Mouse (Mus musculus) CD4-positive, CD25-positive, alpha-beta regulatory T cell, adult 2 months (primary cell): Measurements from ENCODE around the gene Unc5cl.
"Not testable (repeated sequence)": the region's sequence is repeated elsewhere in the genome, so short reads cannot be mapped to it uniquely, and the experiment has no call there.

Experiments used
- DNase-seq: peaks from one replicate; pipeline ENCODE4 v3.0.0-alpha.2; 2012; ENCODE audit warnings: low read depth, low spot score

The Unc5cl gene

DNA sequence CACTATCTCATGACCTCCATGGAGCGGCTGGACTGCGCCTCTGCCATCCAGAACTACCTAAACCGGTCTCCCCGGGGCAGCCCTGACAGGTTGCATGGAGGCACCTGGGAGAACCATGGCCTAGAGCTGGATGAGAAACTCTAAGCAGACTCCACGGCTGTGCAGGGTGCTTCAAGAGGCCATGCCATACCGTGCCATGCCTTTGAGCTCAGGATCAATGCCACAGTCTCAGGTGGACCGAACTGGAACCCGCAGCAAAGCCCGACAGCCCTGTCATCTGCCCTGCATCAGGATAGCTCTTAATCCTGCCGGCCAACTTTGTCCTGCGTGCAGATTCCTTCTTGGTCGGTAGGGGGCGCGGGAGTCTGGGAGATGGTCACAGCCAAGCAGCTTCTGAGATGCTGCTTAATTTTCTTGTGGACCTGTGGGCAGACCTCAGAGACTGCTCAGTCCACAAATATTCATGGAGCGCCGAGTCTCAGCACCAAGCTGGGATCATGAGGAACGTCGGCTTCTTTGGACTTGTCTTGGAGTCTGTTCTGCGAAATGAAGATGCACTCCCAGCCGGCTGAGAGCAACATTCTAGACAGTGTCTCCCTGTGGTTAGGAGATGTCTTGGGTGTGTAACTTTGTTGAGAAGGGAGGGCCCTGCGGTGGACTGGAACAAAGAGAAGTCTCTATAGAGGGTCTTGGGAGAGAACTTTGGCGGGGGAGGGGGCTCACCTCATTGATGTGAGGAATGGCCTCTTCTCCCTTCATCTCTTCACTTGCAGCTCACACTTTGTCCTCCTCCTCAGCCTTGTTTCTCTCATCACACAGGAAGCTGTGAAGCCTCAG lies 12.9 kb downstream of the Unc5cl start:
- DNase-seq: peak; percentile 84

DNA sequence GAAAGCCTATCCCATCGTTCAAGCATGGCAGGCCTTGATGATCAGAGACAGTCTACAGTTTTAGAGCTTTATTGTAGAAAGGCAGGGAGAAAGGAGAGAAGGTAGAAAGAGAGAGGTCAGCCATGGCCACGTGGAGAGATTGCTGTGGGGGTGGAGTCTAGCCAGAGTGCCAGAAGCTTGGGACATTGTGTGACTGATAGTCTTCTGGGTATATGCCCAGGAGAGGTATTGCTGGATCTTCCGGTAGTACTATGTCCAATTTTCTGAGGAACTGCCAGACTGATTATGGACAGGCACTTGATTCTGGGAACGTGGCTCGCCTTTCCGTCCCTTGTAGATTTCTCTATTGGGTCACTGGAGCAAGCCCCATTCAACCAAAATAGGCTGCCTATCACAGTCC lies 19.6 kb downstream of the Unc5cl start:
- DNase-seq: not testable (repeated sequence)

DNA sequence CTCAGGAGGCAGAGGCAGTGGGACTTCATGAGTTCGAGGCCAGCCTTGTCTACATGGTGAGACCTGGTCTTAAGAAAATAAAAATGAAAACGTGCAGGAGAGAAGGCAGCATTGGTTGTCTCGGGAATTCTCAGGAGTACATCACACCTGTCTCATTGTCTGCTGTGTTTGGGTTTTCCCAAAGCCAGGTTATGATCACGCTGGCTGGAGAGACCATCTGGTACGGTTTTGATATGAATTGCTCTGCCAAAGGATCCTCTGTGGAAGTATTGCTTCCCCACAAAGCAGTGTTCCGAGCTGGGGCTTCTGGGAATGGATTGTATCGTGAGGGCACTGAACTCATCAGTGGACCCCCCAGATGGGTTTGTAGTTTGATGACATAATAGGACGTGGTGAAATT lies 20.7 kb downstream of the Unc5cl start:
- DNase-seq: no peak

GRCm38 (mm10) chr17:48479952-48480351 lies 25.3 kb downstream of the Unc5cl start:
- no peak for DNase-seq

GRCm38 (mm10) chr17:48483764-48484163 lies 29.1 kb downstream of the Unc5cl start:
- no peak for DNase-seq

DNA sequence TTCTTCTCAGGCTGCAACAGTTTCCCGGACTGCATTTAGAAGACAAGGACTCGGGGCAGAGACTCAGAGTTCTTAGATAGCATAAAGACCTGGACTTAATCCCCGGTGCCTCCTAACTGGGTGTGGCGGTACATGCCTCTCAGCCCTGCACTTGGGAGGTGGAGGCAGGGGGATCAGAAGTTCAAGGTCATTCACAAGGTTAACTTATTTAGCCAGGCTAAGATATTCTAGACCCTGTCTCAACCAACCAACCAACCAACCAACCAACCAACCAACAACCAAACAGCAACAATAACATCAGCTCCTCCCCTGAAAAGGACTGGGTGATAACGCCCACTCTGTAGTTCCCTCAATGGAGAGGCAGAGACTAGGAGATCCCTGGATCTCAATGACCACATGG lies 29.5 kb downstream of the Unc5cl start:
- DNase-seq: no peak

- no peak for DNase-seq
Observed at GRCm38 (mm10) chr17:48489466-48489865, 34.8 kb downstream of the Unc5cl start.

DNA sequence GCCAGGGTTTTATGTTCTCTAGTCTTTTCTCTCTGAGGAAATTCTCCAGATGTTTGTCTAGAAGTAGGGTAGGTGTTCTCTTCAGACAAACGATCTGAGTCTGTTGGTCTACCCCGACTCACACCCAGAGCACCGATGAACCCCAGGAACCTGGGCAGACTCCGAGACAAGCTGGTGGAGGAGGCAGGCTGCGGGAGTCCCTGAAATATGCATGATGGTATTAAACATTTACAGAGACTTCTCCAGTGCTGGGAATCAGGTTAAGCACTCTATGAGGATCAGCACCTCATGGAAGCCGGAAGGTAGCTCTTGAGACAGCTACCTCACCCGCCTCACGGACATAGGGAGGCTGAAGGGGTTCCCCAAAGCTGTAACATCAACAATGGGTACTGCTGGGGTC lies 37.9 kb downstream of the Unc5cl start:
- no peak for DNase-seq

GRCm38 (mm10) chr17:48493582-48493981 lies 38.9 kb downstream of the Unc5cl start:
- no peak for DNase-seq

GRCm38 (mm10) chr17:48493986-48494385 lies 39.3 kb downstream of the Unc5cl start:
- no peak for DNase-seq

GRCm38 (mm10) chr17:48497986-48498385 lies 43.3 kb downstream of the Unc5cl start:
- no peak for DNase-seq

GRCm38 (mm10) chr17:48500846-48501445 lies 46.2 kb downstream of the Unc5cl start:
- no peak for DNase-seq

DNA sequence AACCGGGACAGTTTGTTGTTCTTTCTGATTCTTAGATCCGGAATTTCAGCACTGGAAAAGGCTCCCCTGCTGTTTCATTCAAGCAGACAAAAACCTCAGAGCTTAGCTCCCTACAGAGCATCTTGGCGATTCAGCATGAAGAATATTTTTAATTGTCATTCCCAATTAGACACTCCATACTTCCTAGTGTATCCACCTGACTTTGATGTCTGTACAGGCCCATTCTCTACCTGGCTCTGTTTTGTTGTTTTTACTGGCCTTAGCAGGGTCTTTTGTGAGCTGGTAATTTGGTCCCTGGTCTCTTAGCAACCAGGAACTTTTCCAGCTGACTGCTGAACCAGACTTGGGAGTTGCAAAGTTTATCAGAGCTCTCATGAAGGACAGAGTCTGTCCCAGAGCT lies 50.3 kb downstream of the Unc5cl start:
- DNase-seq: no peak

DNA sequence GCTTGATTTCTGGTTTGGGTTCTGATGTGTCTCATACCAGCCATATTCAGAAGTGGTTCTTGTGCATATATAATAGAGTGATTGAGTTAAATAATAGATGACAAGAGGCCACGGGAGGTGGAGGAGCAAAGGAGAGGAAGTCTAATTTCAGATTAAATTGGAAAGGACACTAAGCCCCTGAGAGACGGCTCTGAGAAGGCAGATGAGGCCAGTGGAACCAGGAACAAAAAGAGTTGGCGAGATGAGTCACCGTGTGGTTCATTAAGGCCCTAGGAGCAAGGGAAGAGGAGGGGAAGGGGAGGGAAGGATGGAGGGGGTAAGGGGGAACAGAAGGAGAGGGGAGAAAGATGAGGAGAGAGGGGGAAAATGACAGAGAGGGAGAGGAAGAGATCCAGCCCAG lies 52.3 kb downstream of the Unc5cl start:
- DNase-seq: no peak

GRCm38 (mm10) chr17:48509596-48509995 lies 54.9 kb downstream of the Unc5cl start:
- no peak for DNase-seq

- DNase-seq: no peak
Observed at GRCm38 (mm10) chr17:48512614-48513281, 58.0 kb downstream of the Unc5cl start.

GRCm38 (mm10) chr17:48514613-48515012 lies 59.9 kb downstream of the Unc5cl start:
- no peak for DNase-seq

GRCm38 (mm10) chr17:48519046-48519445 lies 64.3 kb downstream of the Unc5cl start:
- DNase-seq: no peak

GRCm38 (mm10) chr17:48520352-48520751 lies 65.7 kb downstream of the Unc5cl start:
- DNase-seq: no peak

GRCm38 (mm10) chr17:48523056-48523455 lies 68.4 kb downstream of the Unc5cl start:
- DNase-seq: no peak

- DNase-seq: no peak
Observed at GRCm38 (mm10) chr17:48533844-48534705, 79.4 kb downstream of the Unc5cl start.

DNA sequence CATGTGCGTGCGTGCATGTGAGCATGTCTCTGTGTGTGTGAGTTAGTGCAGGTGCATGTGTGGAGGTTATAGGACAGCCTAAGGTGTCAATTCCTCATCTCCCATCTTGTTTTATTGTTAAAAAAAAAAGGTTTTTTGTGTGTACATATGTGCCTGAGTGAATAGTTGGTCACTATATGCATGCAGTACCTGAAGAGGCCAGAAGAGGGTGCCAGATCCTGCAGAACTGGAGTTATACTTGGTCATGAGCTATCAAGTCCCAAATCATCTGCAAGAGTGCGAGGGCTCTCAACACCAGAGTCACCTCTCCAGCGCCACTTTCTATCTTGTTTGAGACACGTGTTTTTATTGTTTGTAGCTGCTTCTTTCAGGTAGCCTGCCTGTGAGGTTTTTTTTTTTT lies 83.6 kb downstream of the Unc5cl start:
- DNase-seq: peak; percentile 46
